Mouse (Mus musculus) thymus, postnatal 0 days (tissue): ENCODE results near the gene Mafb. TPM values are rescaled to one million over a fixed set of nuclear protein-coding genes. Genes with fewer than 3 reads are reported as not detected.

ENCODE experiments used
- DNase-seq: peaks from one replicate; pipeline ENCODE4 v3.0.0-alpha.2; 2015; ENCODE audit warnings: low spot score
- polyA plus RNA-seq: library from polyadenylated mRNA; unstranded; fragments of >200 nt; fragmentation: Nextera tagmentation; extraction: Ambion mirVana; gene quantifications from 2 replicates; pipeline ENCODE4 v1.2.1, GENCODE M21; 2015

The Mafb gene
- 8.5 and 10.7 TPM in 2 replicates for polyA plus RNA-seq

DNA sequence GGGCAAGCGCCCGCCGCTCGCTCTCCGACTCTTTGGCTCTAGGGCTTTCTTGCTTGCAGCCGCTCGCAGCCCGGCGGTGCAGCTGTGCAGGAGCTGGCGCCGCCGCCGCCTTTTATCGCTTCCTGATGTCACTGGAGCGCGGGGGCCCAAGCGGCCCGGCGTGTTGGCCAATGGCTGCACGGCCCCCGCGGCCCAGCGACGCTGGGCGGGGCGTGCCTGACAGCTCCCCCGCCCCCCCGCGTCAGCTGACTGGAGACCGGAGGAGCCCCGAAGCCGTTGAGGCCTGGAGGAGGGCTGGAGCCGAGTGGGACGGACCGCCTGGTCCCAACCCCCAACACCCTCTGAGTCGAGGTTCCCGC, at the start of gene Mafb:
Gene Mafb, minus strand, starts transcription at position 86 of the 359 bp plus-strand sequence.
- DNase-seq, result peak; percentile 92

DNA sequence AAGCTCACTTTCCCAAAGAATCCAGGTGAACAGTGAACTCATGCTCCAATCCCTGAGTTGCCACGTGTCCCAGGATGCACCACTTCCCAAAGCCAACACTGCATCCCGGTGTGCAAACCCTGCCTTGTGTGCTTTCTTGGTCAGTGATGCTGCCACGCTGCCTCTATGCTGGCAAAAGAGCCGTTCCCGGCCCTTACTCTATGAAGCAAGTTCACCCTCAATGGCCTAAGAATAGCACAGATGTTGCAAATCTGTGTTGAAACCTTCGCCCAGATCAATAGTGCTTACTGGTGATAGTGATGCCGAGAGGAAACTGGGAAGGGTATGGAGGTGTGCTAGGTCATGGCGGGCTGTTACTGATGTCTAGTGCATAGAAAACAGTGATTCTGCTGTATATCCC, 48.3 kb upstream of the Mafb start:
- DNase-seq, result no peak

DNA sequence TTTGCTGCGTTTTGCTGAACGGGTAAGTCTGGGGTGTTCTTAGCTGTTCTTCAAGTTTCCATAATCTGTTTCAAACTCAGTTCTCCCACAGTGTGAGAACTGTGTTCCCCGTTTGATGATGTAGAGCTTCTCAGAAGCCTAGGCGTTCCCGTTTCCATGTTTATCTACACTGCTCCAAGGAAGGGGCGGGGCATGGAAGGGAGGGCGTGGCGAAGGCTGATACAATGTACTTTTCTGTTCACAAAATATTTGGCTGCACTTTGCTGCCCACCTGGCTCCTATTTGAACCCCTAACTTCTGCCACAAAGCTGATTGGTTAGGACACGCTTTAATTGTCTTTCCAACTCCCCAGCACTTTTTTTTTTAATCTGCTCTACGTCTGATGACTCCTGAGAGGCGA, 47.9 kb upstream of the Mafb start:
- DNase-seq, result no peak

DNA sequence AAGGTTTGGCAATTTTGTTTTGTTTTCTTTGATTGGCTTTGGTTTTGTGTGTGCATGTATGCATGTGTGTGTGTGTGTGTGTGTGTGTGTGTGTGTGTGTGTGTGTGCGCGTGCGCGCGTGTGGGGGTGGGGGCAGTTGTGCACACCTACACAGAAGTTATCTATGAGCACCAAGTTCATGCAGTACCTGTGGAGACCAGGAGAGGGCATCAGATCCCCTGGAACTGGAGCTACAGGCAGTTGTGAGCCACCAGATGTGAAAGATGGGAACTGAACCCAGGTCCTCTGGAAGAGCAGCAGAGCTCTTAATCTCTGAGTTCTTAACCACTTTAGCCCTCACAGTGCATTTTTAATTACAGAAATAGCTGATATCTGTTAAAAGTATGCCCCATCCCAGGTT, 47.1 kb upstream of the Mafb start:
- peak; percentile 61 for DNase-seq

GRCm38 (mm10) chr2:160413055-160413454, 46.2 kb upstream of the Mafb start:
- DNase-seq, result no peak

DNA sequence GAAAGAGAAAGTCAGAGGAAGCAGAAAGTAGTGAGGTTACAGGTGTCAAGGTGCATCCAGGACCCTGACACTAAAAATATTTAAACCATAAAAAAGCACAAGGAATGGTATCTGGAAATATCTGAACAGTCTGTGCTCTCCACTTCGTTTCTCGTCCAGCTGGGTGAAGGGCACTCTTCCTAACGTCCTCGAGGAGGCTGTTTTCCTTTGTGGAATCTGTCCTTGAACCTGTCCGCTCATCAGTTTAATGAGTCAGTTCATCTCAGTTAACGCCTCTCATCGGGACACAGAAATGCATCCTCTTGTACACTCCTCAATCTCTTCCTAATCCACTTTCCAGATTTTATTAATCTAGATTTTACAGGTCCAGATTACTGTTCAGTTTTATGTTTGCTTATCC, 44.6 kb upstream of the Mafb start:
- no peak for DNase-seq

- DNase-seq, result peak; percentile 28
Observed at GRCm38 (mm10) chr2:160407720-160408119, 40.9 kb upstream of the Mafb start.

DNA sequence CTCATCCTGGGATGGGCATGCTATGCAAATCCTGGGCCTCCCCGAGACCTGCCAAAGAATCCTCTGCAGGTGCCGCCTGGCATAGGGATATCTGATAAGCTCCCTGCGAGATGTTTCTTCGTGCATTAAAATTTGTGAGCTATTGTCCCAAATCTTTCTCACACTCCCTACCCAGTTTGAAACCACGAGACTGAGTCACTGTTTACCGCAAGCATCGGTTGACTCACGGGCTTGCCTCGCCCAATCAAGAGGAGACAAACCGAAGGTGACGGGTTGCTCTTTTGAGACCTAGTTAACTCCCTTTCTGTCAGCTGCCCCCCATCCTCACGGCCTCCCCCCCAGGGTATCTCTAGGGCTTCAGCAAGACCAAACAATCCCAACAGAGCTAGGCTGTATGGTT, 30.9 kb upstream of the Mafb start:
- no peak for DNase-seq

GRCm38 (mm10) chr2:160394735-160395134, 27.9 kb upstream of the Mafb start:
- DNase-seq, result no peak

DNA sequence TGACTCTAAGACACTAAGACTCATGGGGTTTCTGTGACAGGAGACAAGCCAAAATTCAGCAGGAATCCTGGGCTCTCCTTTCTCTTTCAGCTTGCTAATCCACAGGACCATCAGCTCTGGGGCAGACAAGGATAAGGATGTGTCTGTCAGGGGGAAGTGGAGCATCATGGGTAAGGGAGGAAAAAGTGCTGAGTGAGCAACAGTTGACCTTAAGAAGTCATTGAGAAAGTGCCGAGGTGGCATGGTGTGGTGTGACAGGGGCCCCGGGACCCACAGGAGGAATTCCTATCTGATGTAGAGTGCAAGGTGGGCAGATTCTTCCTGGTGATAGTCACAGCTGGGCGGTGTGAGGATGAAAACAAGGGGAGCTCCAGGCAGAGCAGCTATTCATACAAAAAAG, 25.8 kb upstream of the Mafb start:
- DNase-seq, result no peak

GRCm38 (mm10) chr2:160388596-160388995, 21.7 kb upstream of the Mafb start:
- DNase-seq, result no peak

- DNase-seq, result no peak
Observed at GRCm38 (mm10) chr2:160383418-160383817, 16.6 kb upstream of the Mafb start.

DNA sequence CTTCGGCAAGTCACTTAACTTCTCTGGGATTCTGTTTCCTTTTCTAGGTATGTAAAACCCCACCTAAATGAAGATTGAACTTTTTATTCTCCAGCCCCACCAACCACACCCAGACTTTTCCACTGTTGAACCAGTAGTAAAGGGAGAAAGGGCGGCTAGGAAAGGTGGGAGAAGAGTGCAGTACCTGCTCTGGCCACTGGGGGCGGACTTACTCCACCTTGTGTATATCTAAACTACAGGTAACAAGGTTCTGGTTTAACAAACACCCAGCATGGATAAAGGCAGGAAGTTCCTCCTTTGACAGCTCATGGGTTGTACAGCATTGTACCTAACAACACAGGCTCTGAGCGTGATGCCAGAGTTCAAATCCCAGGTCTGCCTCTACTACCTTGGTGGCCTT, 11.4 kb upstream of the Mafb start:
- DNase-seq, result peak; percentile 53

DNA sequence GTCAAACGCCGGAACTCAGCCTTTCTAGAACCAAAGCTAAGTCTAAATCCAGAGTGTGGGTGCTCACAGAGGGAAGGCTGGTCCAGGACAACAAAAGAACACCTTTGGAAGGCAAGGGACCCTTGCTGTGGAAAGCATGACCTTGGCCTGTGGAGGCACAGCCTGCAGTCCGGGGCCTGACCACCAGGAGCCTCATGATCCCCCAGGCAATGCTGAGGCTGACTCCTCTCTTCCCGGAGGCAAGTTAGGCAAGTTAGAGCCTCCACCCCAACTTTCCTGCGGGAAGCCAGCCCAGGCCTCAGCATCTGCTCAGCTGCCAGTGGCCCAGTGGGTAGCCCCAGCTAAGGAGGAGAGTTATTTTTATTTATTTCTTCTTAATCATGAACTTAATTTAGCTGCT, 9.4 kb upstream of the Mafb start:
- no peak for DNase-seq

DNA sequence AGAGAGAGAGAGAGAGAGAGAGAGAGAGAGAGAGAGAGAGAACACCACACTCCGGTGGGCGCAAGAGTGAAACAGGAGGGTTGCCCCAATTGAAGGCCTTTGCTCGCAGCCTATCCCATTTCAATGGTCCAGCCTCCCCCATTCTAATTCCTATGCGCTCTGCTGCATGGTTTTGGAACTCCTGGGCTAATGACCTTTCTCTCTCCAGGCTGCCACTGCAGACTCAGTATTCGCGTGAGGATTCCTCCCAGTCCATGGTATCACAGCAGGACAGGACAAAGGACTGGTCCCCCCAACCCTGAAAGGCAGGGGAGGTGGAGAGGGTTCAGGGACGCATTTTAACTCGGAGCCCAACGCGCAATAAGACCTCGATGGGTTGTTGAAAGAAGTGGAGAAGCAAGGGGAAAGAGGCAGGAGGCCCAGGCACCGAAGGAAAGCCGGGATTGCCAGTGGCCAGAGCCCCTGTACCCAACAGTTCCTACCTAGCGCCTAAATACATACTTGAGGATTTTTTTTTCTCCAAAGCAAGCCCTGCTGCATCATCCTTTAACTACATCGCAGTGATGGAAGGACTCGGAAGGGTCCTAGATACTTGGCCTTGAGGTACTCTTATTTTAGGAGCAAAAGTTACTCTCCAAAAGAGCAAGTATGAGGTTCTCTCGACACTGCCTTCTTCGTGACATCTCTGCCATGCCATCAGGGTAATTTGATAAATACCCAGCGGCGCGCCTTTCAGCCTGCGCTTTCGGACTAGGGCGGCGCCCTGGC, 3.0 kb upstream of the Mafb start:
- no peak for DNase-seq

- no peak for DNase-seq
Observed at GRCm38 (mm10) chr2:160368422-160369357, 1.8 kb upstream of the Mafb start.

DNA sequence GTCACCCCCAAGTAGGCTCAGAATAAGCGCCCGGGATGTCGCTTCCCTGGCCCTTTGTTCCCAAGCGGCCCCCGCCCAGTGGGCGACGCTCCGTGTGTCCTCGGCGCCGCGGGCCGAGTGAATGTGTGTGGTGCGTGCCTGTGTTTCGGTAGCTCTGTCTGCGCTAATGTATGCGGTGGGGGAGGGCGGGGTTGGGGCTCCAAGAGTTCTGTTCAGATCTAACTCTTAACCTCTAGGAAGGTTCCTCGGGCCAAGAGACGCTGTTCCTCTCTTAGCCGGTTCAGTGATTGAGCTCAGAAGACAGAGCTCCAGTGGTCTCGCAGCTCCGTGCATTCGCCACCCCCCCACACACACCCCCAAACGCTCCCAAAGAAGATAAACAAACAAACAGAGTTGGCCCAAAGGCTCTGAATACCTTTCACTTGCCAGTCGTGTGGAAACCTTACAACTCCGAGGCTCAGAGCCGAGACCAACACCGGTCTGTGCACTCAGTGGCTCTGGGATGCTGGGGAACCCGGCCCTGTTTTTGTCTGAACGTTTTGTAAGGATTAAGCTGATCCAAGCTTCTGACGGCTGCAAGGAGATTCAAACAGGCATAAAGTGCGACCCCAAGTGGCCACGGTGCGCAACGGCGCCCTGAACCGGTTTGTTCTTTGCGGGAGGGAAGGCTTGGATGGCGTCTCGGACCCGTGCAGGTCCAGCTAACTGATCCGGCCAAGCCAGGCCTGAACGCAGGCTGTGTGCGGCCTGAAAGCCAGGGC, 763 bp upstream of the Mafb start:
- DNase-seq, result peak; percentile 85

- DNase-seq, result peak; percentile 35
Observed at GRCm38 (mm10) chr2:160366111-160366979, 520 bp downstream of the Mafb start.

GRCm38 (mm10) chr2:160365107-160365911, 1.6 kb downstream of the Mafb start:
- DNase-seq, result no peak

DNA sequence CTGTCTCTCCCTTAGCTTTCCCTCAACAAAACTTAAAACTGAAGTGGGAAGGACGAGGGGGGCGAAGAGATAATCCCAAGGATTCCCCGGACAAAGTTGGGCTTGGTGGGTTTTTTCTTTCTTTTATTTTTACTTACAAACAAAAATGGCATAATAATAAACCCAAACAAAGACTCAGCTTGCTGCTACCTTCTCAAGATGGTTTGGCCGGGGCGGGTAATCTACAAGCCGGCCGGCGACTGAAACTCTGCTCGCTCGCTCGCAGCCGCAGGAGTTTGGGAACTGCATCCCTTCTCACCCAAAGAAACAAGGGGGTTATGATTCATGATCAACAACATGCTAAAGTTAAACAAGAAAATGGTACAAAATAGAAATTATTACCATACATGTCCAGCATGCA, 2.2 kb downstream of the Mafb start:
- DNase-seq, result no peak
